In the genomic region with DNA sequence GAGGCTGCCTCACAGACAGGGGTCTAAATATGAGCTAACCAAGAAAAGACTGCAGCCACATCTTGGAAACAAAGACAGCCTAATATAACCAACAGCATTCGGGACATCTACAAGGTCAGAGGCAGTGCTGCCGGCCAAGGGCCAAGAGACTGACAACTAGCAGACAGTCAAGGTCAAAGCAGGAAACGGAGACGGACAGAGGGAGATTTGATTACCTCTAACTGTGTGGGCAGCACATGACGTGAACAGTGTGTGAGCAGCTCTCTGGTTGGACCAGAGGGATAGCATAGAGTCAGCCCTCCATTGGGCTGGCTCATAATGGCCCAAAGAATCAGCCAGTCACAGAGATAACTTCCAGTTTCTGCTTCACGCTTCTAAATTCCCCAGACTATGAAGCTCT, we compare ENCODE assay signal across 8 mouse cellular contexts.
DNase-seq lines count a peak whose midpoint lies in the region; ATAC-seq lines count a peak whose summit lies in the region.

No protein-coding gene starts in this region.

- 72% methylated on average over 6 of the region's 6 CpGs for WGBS in midbrain, embryonic 10.5 days
- 71% methylated on average over 6 of the region's 6 CpGs for WGBS in midbrain, embryonic 11.5 days
- 16% methylated on average over 6 of the region's 6 CpGs for WGBS in heart, embryonic 11.5 days (ENCODE audit: insufficient replicate concordance)

- H3K4me1 ChIP-seq in midbrain, embryonic 10.5 days: peaks cover 35% of the 10 kb centered on the region
- H3K4me1 ChIP-seq in midbrain, embryonic 11.5 days (ENCODE audit: control insufficient read depth, insufficient read depth, low read length): peaks cover 19% of the 10 kb centered on the region
- peaks cover 21% of the 10 kb centered on the region for H3K4me1 ChIP-seq in heart, embryonic 11.5 days (ENCODE audit: control insufficient read depth, insufficient read depth, low read length)

- no peak for ATAC-seq in midbrain, embryonic 11.5 days (ENCODE audit: low FRiP score)
- peak; percentile 82 for ATAC-seq in heart, embryonic 11.5 days (replicated peaks; ENCODE audit: insufficient number of reproducible peaks, low FRiP score, low TSS enrichment)

- H3K9ac ChIP-seq in midbrain, embryonic 11.5 days (ENCODE audit: low read length): no peak overlapping the region
- H3K9ac ChIP-seq in heart, embryonic 11.5 days (ENCODE audit: low read depth, low read length): no peak overlapping the region

- 0 out of 2 replicates have a peak, but pooled peaks cover 3% of the 10 kb centered on the region for H3K9me3 ChIP-seq in midbrain, embryonic 10.5 days (replicated peaks)
- H3K9me3 ChIP-seq in midbrain, embryonic 11.5 days (ENCODE audit: control insufficient read depth, low read length): no peaks in the 10 kb centered on the region
- no peaks in the 10 kb centered on the region for H3K9me3 ChIP-seq in heart, embryonic 11.5 days (replicated peaks; ENCODE audit: control insufficient read depth, low read length)

- no peak overlapping the region for H3K4me2 ChIP-seq in midbrain, embryonic 11.5 days
- H3K4me2 ChIP-seq in heart, embryonic 11.5 days: no peak overlapping the region

- no peaks in the 10 kb centered on the region for H3K27me3 ChIP-seq in midbrain, embryonic 10.5 days (ENCODE audit: low read depth, poor library complexity, severe bottlenecking)
- H3K27me3 ChIP-seq in midbrain, embryonic 11.5 days (ENCODE audit: control insufficient read depth, insufficient read depth, low read length): no peaks in the 10 kb centered on the region
- no peaks in the 10 kb centered on the region for H3K27me3 ChIP-seq in heart, embryonic 11.5 days (ENCODE audit: control insufficient read depth, insufficient read depth, low read length)

- no peaks in the 10 kb centered on the region for H3K36me3 ChIP-seq in midbrain, embryonic 10.5 days
- H3K36me3 ChIP-seq in midbrain, embryonic 11.5 days (ENCODE audit: control insufficient read depth, insufficient read depth, low read length): no peaks in the 10 kb centered on the region
- no peaks in the 10 kb centered on the region for H3K36me3 ChIP-seq in heart, embryonic 11.5 days (ENCODE audit: control insufficient read depth, insufficient read depth, low read length)

- peak overlapping the region; percentile 57 for H3K27ac ChIP-seq in midbrain, embryonic 10.5 days (replicated peaks)
- no peak overlapping the region for H3K27ac ChIP-seq in midbrain, embryonic 11.5 days (ENCODE audit: low read depth, low read length)
- peak overlapping the region; percentile 89 for H3K27ac ChIP-seq in heart, embryonic 11.5 days (ENCODE audit: low read depth, low read length)

- H3K4me3 ChIP-seq in midbrain, embryonic 10.5 days: no peak overlapping the region
- no peak overlapping the region for H3K4me3 ChIP-seq in midbrain, embryonic 11.5 days (ENCODE audit: low read depth, low read length)
- no peak overlapping the region for H3K4me3 ChIP-seq in heart, embryonic 11.5 days (ENCODE audit: low read depth, low read length)

- DNase-seq in cerebellum, postnatal 10 days: peak; percentile 32 to 35
- DNase-seq in cerebellum, adult 9-10 months: no peak
- DNase-seq in midbrain, embryonic 10.5 days (ENCODE audit: low spot score): no peak
- no peak for DNase-seq in midbrain, embryonic 11.5 days (ENCODE audit: low spot score, missing footprints)
- peak; percentile 18 to 30 for DNase-seq in kidney, postnatal 4 days
- DNase-seq in frontal cortex, postnatal 10 days (ENCODE audit: low spot score in 2 of 2): no peak
- no peak for DNase-seq in right cerebral cortex, postnatal 36 days (ENCODE audit: low spot score in 2 of 2)

Comparison
In these comparisons a context has a peak if more than half of its experiments do, and no peak if none do; other contexts are left out.
1. DNase-seq: peak in cerebellum, postnatal 10 days (2 of 2) and kidney, postnatal 4 days (2 of 2); none in cerebellum, adult 9-10 months (single experiment), midbrain, embryonic 10.5 days (single experiment), midbrain, embryonic 11.5 days (single experiment), frontal cortex, postnatal 10 days (0 of 2) and right cerebral cortex, postnatal 36 days (0 of 2).